Mouse (Mus musculus): ENCODE results near the gene Shh.

Gene Shh

DNA sequence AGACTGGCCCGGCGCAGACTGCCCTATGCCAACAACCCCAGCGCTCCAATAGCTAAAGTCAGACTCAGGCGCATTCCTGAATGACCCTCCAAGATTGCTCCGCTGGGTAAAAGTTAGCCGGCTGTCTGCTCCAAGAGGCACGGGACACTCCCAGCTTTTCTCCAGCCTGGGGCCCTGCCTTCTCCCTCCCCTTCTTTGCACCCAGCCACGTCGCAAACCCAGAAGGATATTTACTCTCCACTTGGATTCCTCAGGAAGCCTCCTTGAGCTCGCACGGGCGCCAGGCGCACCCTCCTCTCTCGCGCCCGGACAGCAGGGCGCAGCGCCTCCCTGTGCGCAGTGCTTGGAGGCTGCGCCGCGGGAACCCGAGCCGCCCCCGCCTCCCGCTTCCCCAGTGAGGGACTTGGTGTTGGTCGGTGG lies 8.2 kb downstream of the Shh start:
- DNase-seq: no peak

DNA sequence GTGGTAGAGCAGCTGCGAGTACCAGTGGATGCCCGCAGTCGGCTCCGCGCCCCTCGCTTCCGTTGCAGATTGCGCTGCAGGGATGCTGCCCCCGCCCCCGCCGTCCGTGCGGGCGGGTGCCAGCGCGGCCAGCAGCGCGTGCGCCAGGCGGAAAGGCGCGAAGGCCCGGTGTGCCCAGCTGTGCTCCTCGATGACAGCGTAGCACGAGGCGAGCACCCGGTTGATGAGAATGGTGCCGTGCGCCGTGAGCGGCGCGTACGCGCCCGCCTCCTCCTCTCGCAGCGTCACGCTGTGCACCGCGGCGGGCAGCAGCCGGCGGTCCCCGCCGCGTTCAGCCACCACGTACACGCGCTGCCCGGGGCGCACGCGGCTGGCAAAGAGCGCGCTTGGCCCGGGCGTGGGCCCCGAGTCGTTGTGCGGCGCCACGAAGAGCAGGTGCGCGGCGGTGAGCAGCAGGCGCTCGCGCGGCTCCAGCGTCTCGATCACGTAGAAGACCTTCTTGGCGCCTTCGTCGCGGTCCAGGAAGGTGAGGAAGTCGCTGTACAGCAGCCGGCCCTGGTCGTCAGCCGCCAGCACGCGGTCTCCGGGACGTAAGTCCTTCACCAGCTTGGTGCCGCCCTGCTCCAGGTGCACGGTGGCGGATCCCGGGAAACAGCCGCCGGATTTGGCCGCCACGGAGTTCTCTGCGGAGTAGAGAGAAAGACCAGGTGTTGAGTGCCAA lies 9.0 kb downstream of the Shh start:
- DNase-seq: no peak

DNA sequence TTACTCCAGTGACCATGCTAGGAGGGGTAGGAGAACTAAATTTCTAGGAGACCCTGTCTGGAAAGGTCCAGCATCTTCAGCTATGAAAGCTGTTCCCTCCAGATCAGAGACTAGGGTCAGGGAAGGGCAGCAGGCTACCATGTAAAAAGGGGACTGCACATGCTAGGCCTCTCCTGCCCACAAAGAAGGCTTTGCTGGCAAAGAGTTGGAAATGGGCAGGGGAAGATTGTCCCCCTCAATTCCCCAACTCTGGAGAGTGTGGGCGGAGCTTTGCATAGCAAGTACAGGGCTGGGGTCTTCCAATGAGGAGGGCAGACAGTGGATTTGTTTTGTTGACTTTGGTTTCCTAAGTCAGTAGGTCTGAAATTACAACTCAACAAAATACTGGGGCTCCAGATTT lies 10.7 kb downstream of the Shh start:
- DNase-seq: no peak

DNA sequence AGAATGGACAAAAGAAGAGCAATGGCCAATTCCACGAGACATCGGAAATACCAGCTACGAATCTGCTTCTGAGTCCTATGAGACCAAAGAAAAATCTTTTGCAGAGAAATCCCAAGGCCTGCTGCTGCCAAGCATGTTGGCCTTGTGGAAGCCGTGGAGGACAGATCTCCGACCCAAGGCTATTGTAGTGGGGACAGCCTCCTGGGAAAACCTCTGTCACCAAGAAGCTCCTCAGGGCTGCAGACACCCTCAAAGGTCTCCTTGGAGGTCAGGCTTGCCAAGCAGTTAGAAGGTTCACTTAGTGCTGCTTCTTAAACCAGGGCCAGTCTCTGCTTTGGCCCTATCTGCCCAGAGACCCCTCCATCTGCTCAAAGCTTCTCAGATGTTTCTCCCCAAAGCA lies 11.3 kb downstream of the Shh start:
- DNase-seq: no peak

DNA sequence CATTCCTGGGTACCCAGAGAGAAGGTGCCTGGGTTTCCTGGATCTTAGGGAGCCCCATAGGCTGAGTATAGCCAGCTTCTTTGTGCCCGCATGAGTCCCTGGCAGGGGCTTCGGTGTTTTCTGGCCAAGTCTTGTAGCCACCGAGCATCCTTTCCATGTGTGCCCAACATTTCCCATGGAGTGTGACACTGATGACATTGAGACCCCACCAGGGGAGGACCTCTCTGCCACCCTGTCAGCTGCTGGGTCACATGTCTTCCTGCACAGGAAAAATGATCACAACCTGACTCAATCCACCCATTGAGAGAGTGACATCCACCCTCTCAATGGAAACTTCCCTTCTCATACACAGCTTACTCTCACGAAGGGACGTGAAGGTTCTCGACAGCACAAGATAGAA lies 12.5 kb downstream of the Shh start:
- no peak for DNase-seq

DNA sequence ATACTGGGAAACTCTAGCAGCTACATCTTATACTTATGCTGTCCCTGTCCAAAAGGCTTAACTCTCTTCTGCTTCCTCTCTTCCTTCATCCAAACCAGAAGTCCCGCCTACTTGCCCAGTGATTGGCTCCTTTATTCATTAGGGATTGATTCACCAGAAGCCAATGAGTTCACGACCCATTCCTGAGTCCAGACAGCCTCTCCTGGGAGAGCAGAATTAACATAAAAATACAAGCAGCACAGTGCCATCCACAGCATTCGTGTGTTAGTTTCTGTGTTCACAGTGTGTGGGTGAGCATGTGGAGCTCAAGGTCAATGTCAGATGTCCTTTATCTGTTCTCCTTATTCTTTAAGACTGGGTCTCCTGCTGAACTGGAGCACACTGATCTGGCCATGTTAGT lies 13.5 kb downstream of the Shh start:
- DNase-seq: no peak

DNA sequence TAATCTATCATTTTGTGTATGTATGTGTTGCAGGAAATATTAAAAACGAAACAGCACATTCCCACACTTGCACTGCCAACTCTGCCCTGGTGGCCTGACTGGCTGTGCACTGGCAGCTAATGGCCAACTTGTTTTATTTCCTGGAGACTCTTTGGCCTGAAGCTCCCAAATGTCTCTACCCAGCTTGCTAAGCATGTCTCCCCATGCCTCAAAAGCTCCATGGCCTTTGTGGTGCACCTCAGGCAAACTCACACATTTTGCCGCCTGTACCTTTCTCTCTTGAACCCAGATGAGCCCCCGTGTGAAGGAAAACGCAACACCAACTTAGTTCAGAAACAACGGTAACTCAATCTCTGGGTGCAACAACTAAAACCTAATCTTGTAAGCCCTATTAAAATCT lies 14.0 kb downstream of the Shh start:
- DNase-seq: no peak

DNA sequence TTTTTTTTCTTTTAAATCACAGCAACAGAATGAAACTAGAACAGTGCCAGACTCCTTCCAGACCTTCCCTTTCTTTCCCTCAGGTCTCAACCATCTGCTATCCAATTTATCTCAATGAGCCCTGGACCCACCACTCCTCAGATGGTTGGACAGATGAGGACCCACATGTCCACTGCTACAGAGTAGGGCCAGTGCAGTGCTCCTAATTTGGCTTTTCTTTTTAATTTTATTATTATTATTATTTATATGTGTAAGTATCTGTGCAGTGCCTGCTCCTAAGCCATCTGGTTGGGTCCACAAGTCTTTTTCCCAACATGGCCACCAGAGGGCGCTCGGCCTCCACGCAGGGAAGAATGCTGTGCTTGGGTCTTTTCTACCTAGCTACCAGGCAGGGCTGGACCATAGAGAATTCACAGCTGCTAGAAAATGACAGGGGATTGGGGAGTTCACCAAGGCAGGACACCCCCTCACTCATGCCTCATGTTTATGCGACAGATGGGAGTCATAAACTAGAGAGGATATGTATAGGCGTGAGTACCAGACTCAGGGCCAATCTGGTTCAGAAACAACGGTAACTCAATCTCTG lies 15.9 kb downstream of the Shh start:
- DNase-seq: peak; percentile 24 to 72

DNA sequence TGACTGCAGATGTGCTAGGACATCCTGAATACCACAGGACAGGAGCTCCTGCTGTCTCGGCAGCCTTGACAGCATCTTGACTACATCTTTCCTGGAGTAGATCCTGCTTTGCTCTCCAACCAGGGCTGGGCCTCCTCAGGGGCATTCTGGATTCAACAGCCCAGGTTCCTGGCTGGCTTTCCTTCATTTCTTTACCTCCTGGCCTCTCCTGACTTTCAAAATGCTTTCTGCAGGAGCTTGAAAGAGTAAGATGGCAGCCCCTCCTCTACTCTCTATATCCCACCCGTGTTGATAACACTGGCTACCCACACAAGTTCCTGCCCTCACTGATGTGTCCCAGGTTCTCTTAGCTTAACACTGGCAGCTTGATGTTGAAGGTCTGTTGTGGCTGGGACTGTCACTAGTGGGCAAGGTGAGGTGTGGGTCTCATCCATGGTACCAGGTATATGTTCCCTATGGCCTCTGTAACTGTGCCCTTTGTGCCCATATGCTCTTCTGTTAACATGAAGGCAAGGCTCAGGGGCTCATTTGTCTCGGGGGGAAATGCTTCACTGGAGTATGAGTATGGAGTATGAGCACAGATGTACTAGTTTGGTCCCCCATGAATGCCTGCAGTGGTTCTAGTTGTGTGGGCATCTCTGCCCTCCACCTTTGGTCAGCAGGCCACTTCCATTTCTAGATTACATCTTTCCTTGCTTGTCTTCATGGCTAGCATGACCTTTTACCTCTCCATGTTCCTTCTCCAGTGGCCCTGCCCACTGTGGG lies 16.7 kb downstream of the Shh start:
- no peak for DNase-seq

DNA sequence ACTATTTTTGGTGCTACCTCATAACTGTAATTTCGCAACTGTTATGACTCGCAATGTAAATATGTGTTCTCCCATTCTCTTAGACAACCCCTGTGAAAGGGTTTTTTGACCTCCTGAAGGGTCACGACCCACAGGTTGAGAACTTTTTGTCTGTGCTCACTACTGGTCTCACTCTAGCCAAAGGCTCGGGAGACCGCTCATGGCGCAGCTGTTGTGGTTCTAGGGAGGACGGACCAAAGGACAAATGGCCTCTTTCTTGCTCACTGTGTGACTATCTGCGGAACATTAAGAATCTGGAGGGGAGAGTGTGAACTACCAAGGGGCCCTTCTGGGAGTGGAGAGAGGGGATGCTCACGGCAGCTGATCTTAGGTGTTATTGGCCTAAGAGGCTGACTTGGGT lies 41.1 kb downstream of the Shh start:
- no peak for DNase-seq

DNA sequence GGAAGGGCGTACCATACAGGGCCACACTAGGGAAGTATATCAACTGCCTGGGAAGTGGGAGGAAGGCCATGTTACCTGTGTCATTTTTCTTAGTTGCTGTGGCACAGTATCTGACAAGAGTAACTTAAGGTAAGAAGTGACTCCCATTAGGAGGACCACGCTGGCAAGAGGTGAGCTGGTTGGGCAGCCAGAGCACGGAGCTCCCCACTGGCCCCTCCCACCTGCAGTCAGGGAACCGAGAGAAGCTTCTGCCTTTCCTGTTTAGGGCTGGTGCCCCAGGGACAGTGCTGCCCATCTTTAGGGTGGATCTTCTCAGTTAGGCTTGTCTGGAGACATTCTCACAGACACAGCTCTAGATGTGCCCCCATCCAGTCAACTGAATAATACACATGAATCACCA lies 43.3 kb downstream of the Shh start:
- DNase-seq: no peak

DNA sequence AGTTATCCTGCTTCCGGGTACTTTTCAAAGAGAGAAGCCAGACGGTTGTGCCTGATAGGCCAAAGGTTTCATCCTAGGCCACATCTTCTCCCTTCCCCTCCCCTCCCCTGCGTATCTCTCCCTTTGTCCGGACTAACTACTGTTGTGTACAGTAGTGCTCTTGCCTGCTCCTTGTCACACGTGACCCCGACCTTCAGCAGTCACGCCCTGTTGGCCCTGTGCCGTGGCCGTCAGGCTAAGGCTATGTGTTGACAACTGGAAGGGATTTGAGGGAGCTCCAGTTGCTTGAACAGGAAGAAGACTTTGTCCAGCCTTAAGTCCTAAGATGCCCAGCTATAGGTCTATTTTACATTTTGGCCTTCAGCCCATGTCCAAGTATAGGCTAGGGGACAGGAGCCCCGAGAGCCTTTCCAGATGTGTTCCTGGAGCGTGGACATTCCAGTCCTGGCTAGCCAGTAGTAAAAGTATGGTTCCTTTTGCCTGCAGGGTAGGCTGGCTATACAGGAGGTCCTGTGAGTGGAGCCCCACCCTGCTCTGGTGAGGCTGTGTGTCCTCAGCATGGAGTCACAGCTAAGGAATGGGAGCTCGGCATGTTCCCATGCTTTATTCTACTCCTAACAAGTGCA lies 47.3 kb downstream of the Shh start:
- no peak for DNase-seq

DNA sequence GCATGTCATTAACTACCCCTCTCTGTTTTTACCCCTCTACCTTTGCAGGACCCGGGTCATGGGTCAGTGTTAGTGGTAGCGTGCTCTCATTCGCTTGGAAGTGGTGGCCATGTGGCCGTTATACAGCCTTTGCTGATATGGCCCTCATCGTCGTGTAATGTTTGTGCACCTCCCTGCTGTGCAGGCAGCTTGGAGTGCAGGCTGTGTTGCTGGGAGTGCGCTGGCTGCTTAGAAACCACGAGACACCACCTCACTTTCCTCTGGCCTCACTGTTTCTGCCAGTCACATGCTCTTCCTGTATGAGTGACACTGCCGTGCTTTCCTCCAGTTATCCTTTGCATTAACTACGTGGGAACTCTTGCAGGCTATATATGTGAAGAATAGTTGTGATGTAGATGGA lies 48.3 kb downstream of the Shh start:
- no peak for DNase-seq

DNA sequence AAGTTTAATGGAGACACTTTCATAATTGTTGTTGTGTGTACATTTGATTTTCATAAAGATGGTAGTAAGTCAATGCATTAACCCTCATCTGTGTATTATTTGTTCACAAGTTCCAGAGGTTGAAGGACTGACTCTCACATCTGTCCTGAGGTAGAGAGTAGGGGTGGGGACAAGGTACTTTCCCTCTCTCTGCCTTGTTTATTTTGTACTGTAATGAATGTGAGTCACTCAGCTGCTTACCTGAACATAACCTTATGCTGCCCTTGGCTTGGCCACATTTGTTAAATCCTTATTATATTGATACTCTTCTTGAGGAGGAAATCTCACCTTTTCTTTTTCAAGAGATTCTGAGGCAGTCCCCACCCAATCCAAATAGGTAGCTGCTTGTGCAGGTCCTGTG lies 51.0 kb downstream of the Shh start:
- DNase-seq: no peak

DNA sequence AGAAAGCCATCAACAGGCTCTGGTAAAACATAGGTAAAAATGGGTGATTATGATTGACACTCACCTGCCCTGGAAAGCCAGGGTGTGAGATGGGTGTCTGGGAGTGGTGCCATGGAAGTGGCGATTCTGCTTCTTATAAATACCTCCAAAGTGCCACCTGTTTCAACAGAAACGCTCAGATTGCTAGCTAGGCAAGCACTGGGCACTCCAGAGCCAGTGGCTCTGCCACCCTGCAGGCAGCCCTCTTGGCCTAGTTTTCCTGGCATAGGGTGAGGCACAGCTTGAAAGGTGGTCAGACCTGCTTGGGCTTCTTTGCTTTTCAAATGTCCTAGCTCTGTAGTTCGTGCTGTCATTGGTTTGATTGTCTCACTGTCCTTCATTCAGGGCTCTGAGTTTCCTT lies 53.0 kb downstream of the Shh start:
- no peak for DNase-seq

DNA sequence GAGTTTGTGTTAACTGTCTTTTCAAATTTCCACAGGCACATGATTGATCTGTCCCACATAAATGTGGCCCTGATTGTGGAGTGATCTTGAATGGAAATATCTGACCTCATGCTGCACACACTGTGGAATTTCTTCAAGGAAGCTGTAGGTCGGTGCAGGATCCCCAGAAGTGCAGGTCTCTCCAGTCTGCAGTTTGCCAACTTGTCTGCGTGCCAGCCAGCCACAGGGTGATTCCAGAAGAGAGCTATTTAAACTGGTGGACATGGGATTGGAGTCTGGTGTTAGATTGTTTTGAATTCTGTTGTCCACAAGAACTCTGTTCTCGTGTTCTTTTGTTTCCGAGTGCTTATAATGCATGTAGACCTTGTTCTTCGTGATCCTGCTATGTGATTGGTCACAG lies 53.5 kb downstream of the Shh start:
- no peak for DNase-seq

DNA sequence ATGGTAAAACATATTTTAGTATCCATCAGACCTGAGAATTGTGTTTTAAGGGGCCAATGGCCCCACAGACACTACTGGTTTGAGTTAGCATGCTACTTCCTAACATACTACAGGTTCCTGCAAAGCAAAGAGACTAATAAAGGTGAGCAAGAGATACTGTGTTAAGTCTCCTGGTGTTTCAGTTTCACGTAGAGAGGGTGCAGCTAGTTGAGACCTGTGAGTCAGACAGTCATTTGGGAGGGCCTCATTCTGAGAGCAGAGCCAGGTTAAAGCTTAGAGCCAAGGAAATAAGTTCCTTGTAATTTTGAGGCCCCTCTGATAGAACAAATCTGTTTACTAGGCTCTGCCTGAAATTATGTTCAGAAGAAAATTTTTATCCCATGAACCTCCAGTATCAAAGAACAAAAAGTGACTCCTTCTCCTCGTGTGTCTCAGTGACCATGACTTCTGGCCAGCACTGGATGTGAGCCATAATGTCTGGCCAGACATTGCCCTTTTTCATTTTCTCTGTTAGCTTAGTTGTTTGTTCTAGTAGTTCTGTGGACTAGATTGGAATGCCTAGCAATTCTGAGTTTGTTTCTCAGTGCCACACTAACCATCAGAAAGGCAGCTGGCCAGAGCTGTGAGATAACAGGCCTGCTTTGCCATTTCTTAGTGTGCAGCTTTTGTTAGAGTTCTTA lies 54.9 kb downstream of the Shh start:
- no peak for DNase-seq

All from spleen, adult 18-20 months (tissue).